Mouse (Mus musculus): ENCODE results near the gene 1700029P11Rik. TPM values are rescaled to one million over a fixed set of nuclear protein-coding genes. Genes with fewer than 3 reads are reported as not detected.

1700029P11Rik gene
- polyA plus RNA-seq, 1 experiment from 2014 or later: not detected

DNA sequence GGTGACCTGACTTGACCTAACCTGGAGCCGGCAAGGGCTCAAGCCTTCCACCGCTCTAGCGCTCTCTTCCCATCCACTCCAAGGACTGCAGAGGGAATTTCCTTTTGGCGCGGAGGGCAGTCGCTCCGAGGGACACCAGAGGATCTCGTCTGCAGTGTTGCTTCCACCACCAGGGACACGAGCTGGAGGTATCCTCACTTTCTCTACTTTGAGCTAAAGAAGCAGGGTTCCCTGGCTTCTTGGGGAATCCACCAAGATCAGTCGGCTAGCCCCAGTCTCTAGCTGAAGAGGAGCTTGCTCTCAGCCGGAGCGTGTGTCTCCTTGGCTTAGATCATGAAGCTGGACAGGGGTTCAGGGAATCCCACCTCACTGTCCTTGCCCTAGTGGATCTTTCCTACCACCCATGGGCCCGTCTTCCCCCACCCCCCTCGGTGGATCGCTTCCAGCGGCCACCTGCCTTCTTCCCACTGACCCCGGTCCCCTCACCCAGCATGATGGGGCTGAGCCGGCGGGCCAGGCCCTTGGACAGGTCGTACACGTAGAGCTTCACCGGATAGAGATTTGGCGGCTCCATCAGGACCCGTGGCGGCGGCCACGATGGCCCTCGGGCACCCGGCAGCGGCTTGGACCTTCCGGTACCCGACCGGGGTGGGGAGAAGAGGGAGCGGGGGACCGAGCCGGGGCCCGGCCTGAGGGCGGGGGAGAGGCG lies 35.2 kb downstream of the 1700029P11Rik start:
- H3K36me3 ChIP-seq: peaks cover 4% of the 10 kb centered on the region; the same call in 1 of the 2 replicates
- H3K27ac ChIP-seq (replicated peaks): peak overlapping the region; percentile 74
- H3K27me3 ChIP-seq: no peaks in the 10 kb centered on the region
- under 1% methylated on average over 39 of the region's 39 CpGs for WGBS
- no peak; the same call in 1 of the 2 replicates for ATAC-seq (ENCODE audit: insufficient number of reproducible peaks, low FRiP score, low TSS enrichment, low read depth)
- peak overlapping the region; percentile 62 for H3K9ac ChIP-seq
- peak overlapping the region; percentile 82 for H3K4me3 ChIP-seq (replicated peaks)
- H3K4me1 ChIP-seq: peaks cover 21% of the 10 kb centered on the region
- H3K9me3 ChIP-seq (replicated peaks): no peaks in the 10 kb centered on the region
- peak overlapping the region; percentile 81 for H3K4me2 ChIP-seq (replicated peaks)

DNA sequence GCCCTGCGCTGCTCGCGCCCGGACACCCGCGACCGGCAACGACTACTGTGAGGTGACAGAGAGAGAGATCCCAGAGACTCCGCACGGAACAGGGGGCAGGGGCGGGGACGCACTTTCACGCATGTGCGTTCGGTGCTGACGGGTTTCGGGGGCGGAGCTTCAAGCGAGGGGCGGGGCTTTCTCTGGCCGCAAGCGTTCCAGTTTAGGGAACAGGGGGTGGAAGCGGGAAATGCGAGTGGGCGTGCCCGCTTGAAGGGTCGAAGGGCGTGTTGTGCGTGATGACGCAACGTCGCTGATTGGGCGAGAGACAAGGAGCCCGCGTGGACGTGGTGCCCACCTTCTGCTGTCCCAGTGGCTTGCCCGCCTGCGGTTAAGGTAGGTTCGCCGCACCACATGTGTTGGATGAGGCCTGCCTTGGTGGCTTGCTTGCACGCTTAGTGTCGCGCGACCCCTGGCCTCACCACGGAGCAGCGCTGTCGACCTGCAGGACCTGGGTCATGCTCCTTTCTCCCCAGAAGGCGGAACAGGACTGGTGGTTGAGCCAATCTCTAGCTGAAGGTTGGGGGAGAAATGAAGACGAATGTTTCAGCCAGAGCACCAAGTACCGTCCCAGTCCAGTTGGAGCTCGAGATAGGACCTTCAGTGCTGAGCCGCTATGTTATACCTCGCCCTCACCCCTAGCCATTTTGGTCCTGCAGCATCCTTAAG lies 35.9 kb downstream of the 1700029P11Rik start:
- Histone ChIP-seq H3K4me2 (replicated peaks) (peak overlapping the region; percentile 81), H3K27me3 (no peaks in the 10 kb centered on the region), H3K9me3 (replicated peaks) (no peaks in the 10 kb centered on the region), H3K9ac (peak overlapping the region; percentile 70), H3K4me1 (peaks cover 21% of the 10 kb centered on the region), H3K36me3 (peaks cover 4% of the 10 kb centered on the region; the same call in 1 of the 2 replicates), H3K27ac (replicated peaks) (peak overlapping the region; percentile 74), H3K4me3 (replicated peaks) (peak overlapping the region; percentile 82)
- ATAC-seq (ENCODE audit: insufficient number of reproducible peaks, low FRiP score, low TSS enrichment, low read depth): peak; percentile 96
- WGBS: under 1% methylated on average over 53 of the region's 53 CpGs

- peak overlapping the region; percentile 65 for H3K27ac ChIP-seq (replicated peaks)
- H3K9me3 ChIP-seq (replicated peaks): no peaks in the 10 kb centered on the region
- peak overlapping the region; percentile 81 for H3K4me2 ChIP-seq (replicated peaks)
- peak overlapping the region; percentile 70 for H3K9ac ChIP-seq
- H3K27me3 ChIP-seq: no peaks in the 10 kb centered on the region
- H3K36me3 ChIP-seq: peaks cover 4% of the 10 kb centered on the region; the same call in 1 of the 2 replicates
- WGBS: 16% methylated on average over 6 of the region's 6 CpGs
- peak overlapping the region; percentile 82 for H3K4me3 ChIP-seq (replicated peaks)
- peaks cover 21% of the 10 kb centered on the region for H3K4me1 ChIP-seq
- no peak for ATAC-seq (ENCODE audit: insufficient number of reproducible peaks, low FRiP score, low TSS enrichment, low read depth)
Observed at GRCm38 (mm10) chr15:82016830-82017229, 36.5 kb downstream of the 1700029P11Rik start.

DNA sequence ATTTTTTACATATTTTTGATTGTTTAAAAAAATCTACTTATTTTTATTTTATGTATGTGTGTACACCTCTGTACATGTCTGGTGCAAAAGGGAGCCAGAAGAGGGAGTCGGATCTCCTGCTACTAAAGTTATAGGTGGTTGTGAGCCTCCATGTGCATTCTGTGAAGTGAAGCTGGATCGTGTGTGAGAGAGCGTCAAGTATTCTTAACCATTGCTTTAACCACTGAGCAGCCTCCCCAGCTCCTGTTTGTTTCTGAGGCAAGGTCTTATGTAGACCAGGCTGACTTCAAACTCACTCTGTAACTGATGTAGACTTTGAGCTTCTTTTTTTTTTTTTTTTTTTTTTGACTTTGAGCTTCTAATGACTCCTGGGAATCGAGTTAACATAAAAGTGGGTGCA lies 37.1 kb downstream of the 1700029P11Rik start:
- no peak overlapping the region for H3K4me2 ChIP-seq (replicated peaks)
- no peak overlapping the region for H3K9ac ChIP-seq

GRCm38 (mm10) chr15:82019288-82019687 lies 38.9 kb downstream of the 1700029P11Rik start:
- no peak overlapping the region for H3K27ac ChIP-seq (replicated peaks)
- H3K4me2 ChIP-seq (replicated peaks): no peak overlapping the region
- H3K27me3 ChIP-seq: no peaks in the 10 kb centered on the region
- 66% methylated on average over 3 of the region's 3 CpGs for WGBS
- H3K4me1 ChIP-seq: peaks cover 16% of the 10 kb centered on the region
- H3K9me3 ChIP-seq (replicated peaks): no peaks in the 10 kb centered on the region
- H3K4me3 ChIP-seq (replicated peaks): no peak overlapping the region
- no peak overlapping the region for H3K9ac ChIP-seq
- peaks cover 28% of the 10 kb centered on the region for H3K36me3 ChIP-seq
- no peak for ATAC-seq (ENCODE audit: insufficient number of reproducible peaks, low FRiP score, low TSS enrichment, low read depth)

More for the DNA sequence above, 37.1 kb downstream of the 1700029P11Rik start:
- H3K4me3 ChIP-seq (replicated peaks): no peak overlapping the region
- 65% methylated on average over 4 of the region's 4 CpGs for WGBS
- ATAC-seq (ENCODE audit: insufficient number of reproducible peaks, low FRiP score, low TSS enrichment, low read depth): no peak
- peaks cover 21% of the 10 kb centered on the region for H3K4me1 ChIP-seq
- H3K36me3 ChIP-seq: peaks cover 10% of the 10 kb centered on the region; the same call in 1 of the 2 replicates
- no peaks in the 10 kb centered on the region for H3K27me3 ChIP-seq
- no peaks in the 10 kb centered on the region for H3K9me3 ChIP-seq (replicated peaks)
- H3K27ac ChIP-seq (replicated peaks): no peak overlapping the region

- Histone ChIP-seq H3K9me3 (replicated peaks) (no peaks in the 10 kb centered on the region), H3K36me3 (peaks cover 58% of the 10 kb centered on the region), H3K4me3 (replicated peaks) (no peak overlapping the region), H3K27me3 (no peaks in the 10 kb centered on the region), H3K27ac (replicated peaks) (no peak overlapping the region), H3K4me1 (no peaks in the 10 kb centered on the region), H3K9ac (no peak overlapping the region), H3K4me2 (replicated peaks) (no peak overlapping the region)
- ATAC-seq (ENCODE audit: insufficient number of reproducible peaks, low FRiP score, low TSS enrichment, low read depth): no peak
- 87% methylated on average over 13 of the region's 13 CpGs for WGBS
Observed at GRCm38 (mm10) chr15:82022535-82023088, 42.3 kb downstream of the 1700029P11Rik start.

- Histone ChIP-seq H3K9me3 (replicated peaks) (no peaks in the 10 kb centered on the region), H3K4me2 (replicated peaks) (no peak overlapping the region), H3K27ac (replicated peaks) (no peak overlapping the region), H3K36me3 (peaks cover 68% of the 10 kb centered on the region), H3K9ac (no peak overlapping the region), H3K4me1 (no peaks in the 10 kb centered on the region), H3K27me3 (no peaks in the 10 kb centered on the region), H3K4me3 (replicated peaks) (no peak overlapping the region)
- ATAC-seq (ENCODE audit: insufficient number of reproducible peaks, low FRiP score, low TSS enrichment, low read depth): no peak
- 85% methylated on average over 6 of the region's 6 CpGs for WGBS
Observed at GRCm38 (mm10) chr15:82023965-82024635, 43.8 kb downstream of the 1700029P11Rik start.

DNA sequence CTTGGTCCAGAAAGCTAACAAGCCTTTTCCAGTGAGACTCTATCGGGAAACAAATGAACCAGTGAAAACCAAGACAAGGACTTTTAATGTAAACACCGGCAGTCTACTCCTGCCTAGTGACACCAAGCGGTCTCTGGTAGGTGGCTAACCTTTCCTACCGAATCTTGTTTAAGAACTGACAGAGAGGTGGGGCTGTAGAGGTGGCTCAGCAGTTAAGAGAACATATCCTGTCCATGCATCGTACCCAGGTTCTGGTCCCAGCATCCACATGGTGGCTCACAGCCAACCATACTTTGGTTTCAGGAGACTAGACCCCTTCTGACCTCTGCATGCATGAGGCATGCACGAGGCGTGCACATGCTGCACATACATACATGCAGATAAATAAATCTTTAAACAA lies 46.9 kb downstream of the 1700029P11Rik start:
- H3K9me3 ChIP-seq (replicated peaks): no peaks in the 10 kb centered on the region
- H3K36me3 ChIP-seq: peaks cover 93% of the 10 kb centered on the region
- 94% methylated on average over 7 of the region's 7 CpGs for WGBS
- H3K27ac ChIP-seq (replicated peaks): no peak overlapping the region
- no peak for ATAC-seq (ENCODE audit: insufficient number of reproducible peaks, low FRiP score, low TSS enrichment, low read depth)
- no peak overlapping the region for H3K9ac ChIP-seq
- H3K27me3 ChIP-seq: no peaks in the 10 kb centered on the region
- H3K4me3 ChIP-seq (replicated peaks): no peak overlapping the region
- H3K4me2 ChIP-seq (replicated peaks): no peak overlapping the region
- H3K4me1 ChIP-seq: no peaks in the 10 kb centered on the region

DNA sequence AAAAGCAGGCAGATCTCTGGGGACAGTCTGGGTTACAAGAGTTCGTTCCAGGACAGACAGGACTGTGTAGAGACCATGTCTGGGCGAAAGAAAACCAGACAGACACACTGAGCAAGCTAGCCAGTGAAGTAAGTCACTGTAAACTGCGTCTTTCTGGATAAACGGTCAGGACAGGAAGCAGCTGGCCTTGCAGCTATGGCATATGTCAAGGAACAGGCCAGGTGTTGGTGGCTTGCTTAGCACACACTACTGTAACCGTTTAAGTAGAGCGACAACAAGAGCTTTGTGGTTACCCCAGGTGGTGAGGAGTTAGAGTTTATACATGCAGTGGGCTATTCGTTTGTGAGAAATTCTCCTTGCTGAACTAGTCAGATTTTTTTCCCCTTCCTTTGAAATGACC lies 47.4 kb downstream of the 1700029P11Rik start:
- WGBS: 84% methylated on average over 7 of the region's 7 CpGs
- no peak for ATAC-seq (ENCODE audit: insufficient number of reproducible peaks, low FRiP score, low TSS enrichment, low read depth)
- Histone ChIP-seq H3K4me2 (replicated peaks) (no peak overlapping the region), H3K27me3 (no peaks in the 10 kb centered on the region), H3K9ac (no peak overlapping the region), H3K4me1 (no peaks in the 10 kb centered on the region), H3K27ac (replicated peaks) (no peak overlapping the region), H3K4me3 (replicated peaks) (no peak overlapping the region), H3K36me3 (peaks cover 92% of the 10 kb centered on the region), H3K9me3 (replicated peaks) (no peaks in the 10 kb centered on the region)
